Mouse (Mus musculus) layer of hippocampus, adult 9-11 months (tissue): ENCODE measurements around the gene Acap1.
A peak's percentile ranks its signal among the peaks of the same experiment; 100 is the strongest.
"Not testable (repeated sequence)": the region's sequence is repeated elsewhere in the genome, so short reads cannot be mapped to it uniquely, and the experiment has no call there.

Experiments
- DNase-seq: peaks from one replicate; pipeline ENCODE4 v3.0.0; 2022

Acap1 gene

GRCm38 (mm10) chr11:69867335-69867734, 28.0 kb downstream of the Acap1 start:
- no peak for DNase-seq

DNA sequence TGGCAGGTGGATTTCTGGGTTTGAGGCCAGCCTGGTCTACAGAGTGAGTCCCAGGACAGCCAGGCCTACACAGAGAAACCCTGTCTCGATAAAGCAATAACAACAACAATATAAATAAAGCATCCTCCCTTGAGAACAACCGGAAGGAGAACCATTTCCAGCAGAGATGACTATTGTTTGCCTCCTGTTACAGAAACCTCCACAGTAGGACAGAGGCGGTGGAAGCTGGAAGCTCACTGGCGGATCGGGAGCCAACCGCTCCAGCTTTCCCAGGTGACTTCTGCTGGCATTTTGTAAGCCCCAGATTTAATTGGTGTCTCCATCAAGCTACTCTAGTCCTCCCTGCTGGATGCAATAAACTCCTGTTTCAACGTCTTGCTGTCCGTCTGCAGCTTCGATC, 29.8 kb downstream of the Acap1 start:
- DNase-seq: no peak

GRCm38 (mm10) chr11:69864138-69864860, 31.0 kb downstream of the Acap1 start:
- no peak for DNase-seq

DNA sequence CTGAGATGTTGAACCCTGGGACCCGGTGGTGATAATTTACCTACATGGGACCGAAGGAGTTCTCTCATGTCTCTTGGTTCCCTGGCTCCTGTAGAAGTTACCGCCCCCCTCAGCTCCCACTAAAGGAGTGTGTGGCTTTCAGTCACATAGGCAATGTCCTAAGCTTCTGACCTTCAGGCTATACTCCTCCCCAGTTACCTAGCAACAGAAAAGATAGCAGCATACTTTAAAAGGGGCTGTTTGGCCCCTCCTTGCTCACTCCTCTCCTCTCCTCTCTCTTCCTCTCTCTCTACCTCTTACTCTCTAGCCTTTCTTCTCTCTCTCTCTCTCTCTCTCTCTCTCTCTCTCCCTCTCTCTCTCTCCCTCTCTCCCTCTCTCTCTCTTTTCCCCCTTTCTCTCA, 31.6 kb downstream of the Acap1 start:
- DNase-seq: not testable (repeated sequence)

GRCm38 (mm10) chr11:69858113-69858998, 37.0 kb downstream of the Acap1 start, which contains the start of gene Tnk1:
Gene Tnk1 (minus strand): TSS chr11:69858730.
- DNase-seq: no peak

GRCm38 (mm10) chr11:69855347-69855746, 40.0 kb downstream of the Acap1 start:
- DNase-seq: no peak

GRCm38 (mm10) chr11:69854680-69855079, 40.7 kb downstream of the Acap1 start:
- no peak for DNase-seq

- no peak for DNase-seq
Measured at GRCm38 (mm10) chr11:69853994-69854393, 41.3 kb downstream of the Acap1 start.

DNA sequence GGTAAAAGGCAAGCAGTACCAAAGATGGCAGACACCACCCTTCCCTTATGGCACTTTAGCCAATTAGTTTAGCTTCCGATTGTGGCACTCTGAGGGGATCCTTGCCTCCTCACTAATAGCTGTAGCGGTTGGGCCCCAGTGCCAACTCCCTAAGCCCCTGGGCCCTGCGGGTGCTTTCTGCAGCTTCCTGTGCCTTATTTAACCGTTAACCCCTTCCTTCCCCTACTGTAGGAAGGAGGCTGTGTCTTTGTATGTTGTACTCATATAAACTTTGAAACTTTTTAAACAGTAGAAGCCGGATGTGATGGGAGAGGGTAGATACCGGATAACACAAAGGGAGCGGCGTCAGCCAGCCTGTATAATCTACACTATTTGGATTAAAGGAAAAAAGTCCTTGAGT, 44.6 kb downstream of the Acap1 start:
- DNase-seq: no peak

DNA sequence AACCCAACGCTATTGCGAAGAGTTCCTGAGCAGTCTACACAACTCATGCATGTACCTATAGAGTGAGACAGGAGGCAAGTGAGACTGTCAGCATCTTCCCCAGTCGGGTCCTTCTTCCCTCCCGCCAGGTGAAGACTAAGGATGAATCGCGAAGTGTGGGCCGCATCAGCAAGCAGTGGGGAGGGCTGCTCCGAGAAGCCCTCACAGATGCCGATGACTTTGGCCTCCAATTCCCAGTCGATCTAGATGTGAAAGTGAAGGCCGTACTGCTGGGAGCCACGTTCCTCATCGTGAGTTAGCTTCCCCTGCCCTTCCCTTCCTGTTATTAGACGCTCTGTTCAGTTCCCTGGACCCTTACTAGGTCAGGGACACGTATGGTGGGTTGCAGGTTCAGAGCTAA, 45.5 kb downstream of the Acap1 start:
- no peak for DNase-seq

DNA sequence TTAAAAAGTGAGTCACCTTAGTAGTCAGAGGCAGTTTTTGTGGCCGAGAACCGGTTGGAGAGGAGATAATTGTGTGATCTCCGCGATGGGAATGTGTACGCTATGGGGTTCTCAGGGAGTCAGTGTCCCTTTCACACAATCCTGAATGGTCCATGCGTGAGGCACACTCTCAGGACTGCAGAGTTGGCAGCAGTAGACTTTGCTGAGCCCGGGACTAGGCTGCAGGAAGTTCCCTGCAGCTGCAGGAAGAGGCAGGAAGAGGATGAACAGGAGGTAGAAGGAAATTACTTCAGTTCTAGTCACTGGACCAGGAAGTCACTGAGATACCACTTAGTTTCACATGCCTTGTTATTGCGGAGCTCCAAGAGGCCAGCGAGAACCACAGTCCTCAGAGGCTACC, 46.2 kb downstream of the Acap1 start:
- no peak for DNase-seq

DNA sequence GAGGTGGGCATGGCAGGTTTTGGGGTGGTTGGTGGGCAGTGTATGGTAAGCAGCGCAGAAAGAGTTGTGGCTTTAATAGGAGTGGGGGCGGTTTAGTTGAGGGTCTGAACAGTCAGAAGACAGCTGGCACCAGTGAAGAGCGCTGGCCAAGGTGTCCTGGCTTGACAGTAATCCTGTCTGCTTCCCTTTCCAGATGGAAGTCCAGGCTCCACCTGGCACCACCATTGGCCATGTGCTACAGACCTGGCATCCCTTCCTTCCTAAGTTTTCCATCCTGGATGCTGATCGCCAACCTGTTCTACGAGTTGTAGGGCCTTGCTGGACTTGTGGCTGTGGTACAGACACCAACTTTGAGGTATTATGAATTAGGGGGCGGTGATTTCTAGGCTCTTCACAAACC, 47.3 kb downstream of the Acap1 start:
- DNase-seq: no peak

GRCm38 (mm10) chr11:69846738-69847688, 48.3 kb downstream of the Acap1 start:
- no peak for DNase-seq

DNA sequence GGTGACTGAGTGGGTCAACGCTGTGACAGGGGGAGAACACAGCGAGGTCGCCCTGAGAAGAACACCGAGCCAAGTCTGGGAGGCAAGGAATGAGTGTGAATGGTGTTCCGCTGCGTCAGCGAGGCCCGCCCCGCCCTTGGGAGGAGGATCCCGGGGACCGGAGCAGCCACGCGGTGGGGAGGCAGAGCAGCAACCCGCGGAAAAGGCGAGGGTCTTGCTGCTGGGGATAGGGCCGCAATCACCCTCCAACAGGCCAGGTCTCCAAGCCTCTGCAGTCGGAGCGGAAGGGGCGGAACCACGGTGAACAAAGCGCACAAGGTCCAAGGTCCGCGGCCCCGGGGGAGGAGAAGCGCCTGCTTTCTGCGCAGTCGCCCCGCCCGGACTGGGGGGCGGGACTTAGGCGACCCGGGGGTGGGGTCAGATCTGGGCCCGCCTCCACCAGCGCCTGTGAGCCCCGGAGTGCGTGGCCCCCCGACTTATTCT, 49.1 kb downstream of the Acap1 start, which contains the start of gene Plscr3:
Gene Plscr3, plus strand, starts transcription at position 179 of the 483 bp plus-strand sequence.
- peak; percentile 88 for DNase-seq

DNA sequence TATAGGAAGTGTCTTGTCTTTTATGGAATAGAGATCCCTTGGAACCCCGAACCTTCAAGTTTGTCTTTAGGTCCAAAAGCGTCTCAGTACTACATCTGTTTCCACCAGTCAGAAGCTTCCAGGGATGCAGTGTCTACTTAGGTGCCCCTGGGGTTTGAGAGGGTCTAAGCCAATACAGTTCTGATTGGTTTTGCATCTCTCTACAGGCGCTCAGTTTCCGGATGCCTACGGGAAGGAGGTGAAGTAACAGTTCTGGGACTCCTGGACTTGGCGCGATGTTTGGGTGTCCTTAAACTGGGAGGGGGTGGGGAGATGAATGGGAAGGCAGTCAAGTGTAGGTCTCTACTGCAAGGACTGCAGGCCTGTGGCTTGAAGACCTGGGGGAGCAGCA, 56.6 kb downstream of the Acap1 start:
- no peak for DNase-seq

DNA sequence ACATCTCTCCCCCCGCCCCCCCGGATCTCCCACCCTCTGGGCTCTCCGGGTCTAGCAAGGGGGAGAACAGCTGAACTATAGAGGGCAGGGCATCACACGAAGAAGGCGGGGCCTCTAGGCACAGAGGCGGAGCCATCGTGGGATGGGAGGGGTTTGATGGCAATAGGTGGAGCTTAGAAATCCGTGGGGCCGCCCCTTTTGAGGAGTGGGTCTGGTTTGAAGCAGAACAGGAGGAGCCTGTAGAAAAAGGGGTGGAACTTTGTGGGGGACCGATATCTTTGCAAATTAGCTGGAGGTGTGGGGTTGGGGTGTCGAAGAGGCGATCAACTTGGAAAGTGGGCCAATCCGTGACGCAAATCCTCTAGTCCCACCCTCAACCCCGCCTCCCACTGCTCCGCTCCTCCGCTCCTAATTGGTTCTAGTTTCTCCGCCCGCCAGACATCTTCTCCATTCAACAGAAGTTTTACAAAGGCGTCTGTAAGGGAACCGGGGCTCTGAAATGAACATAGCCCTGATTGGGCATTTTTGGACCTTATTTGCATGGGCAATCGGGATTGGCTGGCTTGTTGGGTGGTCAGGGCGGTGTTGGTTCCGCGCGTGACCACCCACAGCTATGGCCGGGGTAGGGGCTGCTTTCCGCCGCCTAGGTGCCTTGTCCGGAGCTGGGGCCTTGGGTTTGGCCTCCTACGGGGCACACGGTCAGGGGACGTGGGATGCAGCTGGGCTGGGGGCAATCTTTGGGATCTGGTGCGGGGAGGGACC, 57.2 kb downstream of the Acap1 start, which contains the start of gene Tmem256:
Gene Tmem256, plus strand, starts transcription at position 563 of the 762 bp plus-strand sequence.
- peak; percentile 99 for DNase-seq

GRCm38 (mm10) chr11:69837604-69837951, 57.8 kb downstream of the Acap1 start, which contains the start of gene Nlgn2:
Gene Nlgn2 (minus strand): TSS chr11:69837784.
- DNase-seq: no peak

DNA sequence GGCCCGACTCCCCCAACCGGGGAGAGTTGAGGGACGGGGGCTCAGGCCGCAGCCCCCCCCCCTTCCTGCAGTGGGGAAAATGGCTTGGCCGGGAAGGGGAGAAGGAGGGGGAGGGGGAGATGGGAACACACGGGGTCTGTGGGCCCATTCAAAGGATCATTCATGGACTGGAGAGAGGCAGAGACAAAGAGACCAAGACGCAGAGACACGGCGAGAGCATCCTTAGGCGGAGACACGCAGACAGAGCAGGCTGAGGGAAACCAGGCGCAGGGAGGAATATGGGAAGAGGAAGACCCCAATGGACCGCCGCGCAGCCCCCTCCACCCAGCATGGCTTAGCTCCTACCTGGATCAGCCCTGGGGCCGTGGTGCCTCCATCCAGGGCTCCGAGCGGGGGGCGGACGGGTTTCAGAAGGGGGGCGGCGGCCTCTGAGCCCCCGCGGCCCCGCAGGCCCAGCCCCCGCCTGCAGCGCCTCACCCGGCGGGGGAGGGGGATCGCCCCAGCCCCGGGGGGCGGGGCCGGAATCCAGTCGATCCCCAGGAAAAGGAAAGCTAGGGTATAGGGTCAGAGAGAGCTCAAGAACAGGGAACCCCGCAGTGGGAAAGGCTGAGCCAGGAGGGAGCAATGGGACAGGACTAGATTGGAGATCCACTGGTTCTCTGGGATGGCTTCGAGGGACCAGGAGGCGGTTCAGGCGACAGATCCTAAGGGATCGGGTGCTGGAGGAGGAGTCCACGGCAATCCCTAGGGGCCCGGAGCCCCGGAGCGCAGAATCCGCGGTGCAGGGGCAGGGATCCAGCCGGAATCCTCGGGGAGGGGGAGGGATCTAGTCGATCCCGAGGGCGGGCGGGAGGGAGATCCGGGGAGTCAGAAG, 58.4 kb downstream of the Acap1 start:
- peak; percentile 44 for DNase-seq

GRCm38 (mm10) chr11:69835966-69836335, 59.4 kb downstream of the Acap1 start:
- no peak for DNase-seq

DNA sequence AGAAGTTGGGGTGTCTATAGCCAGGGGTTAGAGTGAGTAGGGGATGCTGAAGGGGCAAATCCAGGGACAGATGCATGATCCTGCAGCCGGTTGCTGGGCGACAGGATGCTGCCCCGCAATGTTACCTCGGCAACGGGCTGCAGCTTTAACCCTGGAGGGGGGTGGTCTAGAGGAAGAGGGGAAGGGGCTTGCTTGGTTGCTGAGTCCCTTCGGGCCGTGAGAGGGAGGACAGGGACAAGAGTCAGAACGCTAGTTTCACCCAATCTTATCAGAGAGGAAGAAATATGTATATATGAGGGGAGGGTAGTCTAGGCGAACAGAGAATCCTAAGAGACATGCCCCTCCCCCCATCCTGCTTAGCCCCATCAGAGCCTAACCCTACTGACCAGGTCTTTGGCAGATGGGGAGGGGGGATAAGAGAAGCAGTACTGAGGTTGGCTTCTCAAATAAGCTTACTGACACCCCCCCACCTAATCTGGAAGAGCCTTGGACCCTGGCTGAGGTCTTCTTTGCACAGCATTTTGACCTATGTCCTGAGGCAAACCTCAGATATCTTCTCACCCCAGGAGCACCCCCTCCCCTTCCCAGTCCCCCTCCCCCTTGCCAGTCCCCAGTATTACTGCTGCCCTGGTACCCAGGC, 59.9 kb downstream of the Acap1 start:
- no peak for DNase-seq
